Mouse (Mus musculus) limb, embryonic 12.5 days (tissue): ENCODE data around the gene Dynlt1a. TPM values are rescaled to one million over a fixed set of nuclear protein-coding genes. Genes with fewer than 3 reads are reported as not detected.
A peak's percentile ranks its signal among the peaks of the same experiment; 100 is the strongest.
"Not testable (repeated sequence)": the region's sequence is repeated elsewhere in the genome, so short reads cannot be mapped to it uniquely, and the experiment has no call there.

ENCODE experiments used
- ATAC-seq: fragments of 200-750 bp; cut with Nextera tagmentation; 2 replicates; pipeline ENCODE4 v1.8.0; 2017; ENCODE audit warnings: low read depth, moderate TSS enrichment; ENCODE audit not compliant: insufficient number of reproducible peaks, insufficient read depth, low FRiP score, low TSS enrichment
- H3K27ac ChIP-seq: fragments of 300-500 bp; sonication (generic); 2 replicates; pipeline ENCODE4 v1.5.1; 2016; ENCODE audit warnings: mild to moderate bottlenecking, moderate library complexity
- H3K27me3 ChIP-seq: fragments of 300-500 bp; sonication (generic); 2 replicates; pipeline ENCODE4 v1.6.1; 2016; ENCODE audit warnings: mild to moderate bottlenecking, moderate library complexity
- H3K36me3 ChIP-seq: fragments of 300-500 bp; sonication (generic); 2 replicates; pipeline ENCODE4 v1.6.1; 2016; ENCODE audit warnings: mild to moderate bottlenecking, moderate library complexity
- H3K4me1 ChIP-seq: fragments of 300-500 bp; sonication (generic); replicated peaks from 2 replicates; pipeline ENCODE4 v1.6.1; 2016
- H3K4me2 ChIP-seq: fragments of 300-500 bp; sonication (generic); 2 replicates; pipeline ENCODE4 v1.6.1; 2016; ENCODE audit warnings: mild to moderate bottlenecking, moderate library complexity
- H3K4me3 ChIP-seq: fragments of 300-500 bp; sonication (generic); replicated peaks from 2 replicates; pipeline ENCODE4 v1.5.1; 2016; ENCODE audit warnings: mild to moderate bottlenecking
- H3K9ac ChIP-seq: fragments of 300-500 bp; sonication (generic); replicated peaks from 2 replicates; pipeline ENCODE4 v1.6.1; 2016; ENCODE audit warnings: mild to moderate bottlenecking, moderate library complexity
- H3K9me3 ChIP-seq: fragments of 300-500 bp; sonication (generic); 2 replicates; pipeline ENCODE4 v1.6.1; 2016; ENCODE audit warnings: mild to moderate bottlenecking, moderate library complexity
- WGBS: fragments of 180-500 bp; shearing (Covaris S2); methylation state at CpG from one replicate; pipeline ENCODE4 v1.1.7; 2016; 5-methylcytosine and 5-hydroxymethylcytosine counted together
- polyA plus RNA-seq: library from polyadenylated mRNA; unstranded; fragments of >200 nt; fragmentation: Nextera tagmentation; extraction: Ambion mirVana; gene quantifications from 2 replicates; pipeline ENCODE4 v1.2.1, GENCODE M21; 2016

Dynlt1a gene
- polyA plus RNA-seq, result 22.1 and 24.3 TPM in 2 replicates

DNA sequence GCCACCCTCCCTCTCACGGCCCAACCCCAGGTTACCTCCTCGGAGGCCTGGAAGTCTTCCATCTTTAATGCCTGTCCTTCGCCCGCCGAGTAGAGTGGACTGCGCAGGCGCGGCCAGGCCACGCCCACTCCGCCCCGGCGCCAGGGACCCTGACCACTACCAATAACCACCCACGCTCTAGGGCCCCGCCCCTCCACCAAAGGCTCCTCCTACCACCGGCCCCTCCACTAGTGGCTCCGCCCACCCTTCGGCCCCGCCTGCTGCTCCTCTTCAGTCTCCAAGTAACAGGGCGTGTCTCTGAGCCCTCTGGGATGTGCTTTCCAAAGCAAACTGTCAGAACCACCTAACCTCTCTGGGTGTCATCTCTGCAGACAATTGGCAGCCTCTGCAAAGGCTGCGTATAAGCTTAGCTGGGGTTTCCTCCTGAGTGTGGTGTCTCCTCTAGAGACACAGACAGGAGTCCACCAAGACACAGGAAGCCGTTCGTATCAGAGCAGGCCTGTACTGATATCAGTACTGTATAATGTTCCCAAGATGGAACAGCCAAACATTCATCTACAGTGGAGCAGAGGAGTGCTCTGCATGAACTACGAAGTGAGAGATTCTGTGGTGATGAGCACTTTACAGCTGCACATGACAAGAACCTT is at the start of gene Dynlt1a:
Gene Dynlt1a (minus strand): TSS at position 162 of the 647 bp plus-strand sequence.
- not testable (repeated sequence) for H3K27ac ChIP-seq, H3K4me1 ChIP-seq, H3K36me3 ChIP-seq, H3K9me3 ChIP-seq, H3K27me3 ChIP-seq
- WGBS, result 12% methylated on average over 22 of the region's 23 CpGs
- peak; percentile 75 for ATAC-seq
- 0 out of 2 replicates have a peak within 1 kb of the TSS, but pooled peaks have one; percentile 34 for H3K9ac ChIP-seq
- H3K4me2 ChIP-seq, result peak within 1 kb of the TSS; percentile 67
- H3K4me3 ChIP-seq, result peak within 1 kb of the TSS; percentile 44

DNA sequence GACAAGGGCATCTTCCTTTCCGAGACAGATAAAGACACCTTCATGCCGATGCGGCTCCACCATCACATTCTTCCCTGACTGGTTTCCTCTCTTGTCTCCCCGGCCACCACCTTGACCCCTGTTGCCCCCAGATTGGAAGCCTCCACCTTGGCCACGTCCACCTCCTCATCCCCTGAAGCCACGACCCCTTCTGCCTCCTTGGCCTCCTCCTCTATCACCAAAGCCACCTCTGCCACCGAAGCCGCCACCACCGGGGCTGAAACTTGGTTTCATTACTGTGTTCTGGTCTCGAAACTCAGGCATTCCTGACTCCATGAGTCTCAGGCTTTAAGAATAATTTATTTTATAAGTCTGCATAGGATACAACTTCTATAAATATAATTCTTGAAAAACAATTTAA is 38.0 kb upstream of the Dynlt1a start:
- not testable (repeated sequence) for H3K9ac ChIP-seq, H3K9me3 ChIP-seq, H3K4me2 ChIP-seq, H3K27me3 ChIP-seq, H3K4me3 ChIP-seq, ATAC-seq, H3K36me3 ChIP-seq, H3K4me1 ChIP-seq, H3K27ac ChIP-seq
- 80% methylated on average over 10 of the region's 10 CpGs for WGBS

DNA sequence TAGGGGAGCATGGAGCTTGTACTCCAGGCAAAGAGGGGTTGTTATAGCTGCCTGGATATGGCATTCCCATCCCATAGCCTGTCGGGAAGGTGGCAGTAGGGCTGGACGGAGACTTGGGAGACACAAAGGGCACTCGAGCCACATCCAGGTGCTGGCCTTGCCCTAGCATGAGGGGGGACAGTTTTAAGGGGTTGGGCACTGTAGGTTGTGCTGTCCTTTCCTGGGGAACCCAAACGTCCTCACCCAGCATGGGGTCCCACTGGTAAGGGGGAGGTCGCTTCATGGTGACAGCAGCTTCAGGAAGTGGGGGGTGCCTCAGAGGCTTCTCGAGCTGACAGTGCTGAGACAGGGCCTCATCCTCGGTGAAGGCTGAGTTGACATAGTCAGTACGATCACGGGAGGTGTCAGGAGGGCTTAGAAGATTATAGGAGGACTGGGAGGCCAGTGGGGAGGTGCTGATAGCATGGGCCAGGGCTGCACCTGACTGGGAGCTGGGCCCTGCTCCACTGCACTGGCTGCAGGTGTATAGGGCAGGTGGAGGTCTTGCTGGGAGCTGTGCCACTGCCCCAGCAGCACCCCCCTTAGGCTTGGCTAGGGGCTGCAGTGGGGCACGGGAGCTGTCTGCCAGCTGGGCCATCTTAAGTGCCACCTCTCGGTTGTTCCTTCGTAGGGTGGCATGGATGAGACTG is 25.4 kb upstream of the Dynlt1a start:
- WGBS, result 100% methylated on average over 1 of the region's 12 CpGs
- H3K27me3 ChIP-seq, H3K4me2 ChIP-seq, H3K4me3 ChIP-seq, H3K4me1 ChIP-seq, H3K9me3 ChIP-seq, H3K36me3 ChIP-seq, H3K27ac ChIP-seq, H3K9ac ChIP-seq: not testable (repeated sequence)
- ATAC-seq, result peak; percentile 52; the same call in 1 of the 2 replicates

DNA sequence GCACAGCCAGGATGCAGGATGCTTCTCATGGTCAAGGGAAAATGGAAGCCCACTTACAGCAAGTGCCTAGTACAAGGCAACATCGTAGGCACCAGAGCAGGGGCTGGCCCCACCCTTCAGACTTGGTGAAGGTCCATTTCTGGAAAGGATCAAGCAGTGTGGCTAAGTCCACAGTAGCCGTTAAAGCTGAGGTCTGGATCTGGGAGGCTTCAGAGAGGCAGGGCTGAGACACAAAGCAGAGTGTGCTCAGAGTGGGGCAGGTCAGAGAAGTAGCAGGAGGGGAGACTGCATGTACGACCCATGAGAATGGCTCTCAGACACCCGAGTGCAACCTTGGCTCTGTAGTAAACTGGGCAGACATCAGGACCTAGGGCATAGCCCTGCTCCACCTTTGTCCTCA is 11.7 kb upstream of the Dynlt1a start:
- H3K9ac ChIP-seq, H3K27ac ChIP-seq, H3K4me3 ChIP-seq, H3K4me2 ChIP-seq, H3K27me3 ChIP-seq, H3K9me3 ChIP-seq, H3K36me3 ChIP-seq, ATAC-seq, H3K4me1 ChIP-seq: not testable (repeated sequence)
- 68% methylated on average over 4 of the region's 4 CpGs for WGBS

DNA sequence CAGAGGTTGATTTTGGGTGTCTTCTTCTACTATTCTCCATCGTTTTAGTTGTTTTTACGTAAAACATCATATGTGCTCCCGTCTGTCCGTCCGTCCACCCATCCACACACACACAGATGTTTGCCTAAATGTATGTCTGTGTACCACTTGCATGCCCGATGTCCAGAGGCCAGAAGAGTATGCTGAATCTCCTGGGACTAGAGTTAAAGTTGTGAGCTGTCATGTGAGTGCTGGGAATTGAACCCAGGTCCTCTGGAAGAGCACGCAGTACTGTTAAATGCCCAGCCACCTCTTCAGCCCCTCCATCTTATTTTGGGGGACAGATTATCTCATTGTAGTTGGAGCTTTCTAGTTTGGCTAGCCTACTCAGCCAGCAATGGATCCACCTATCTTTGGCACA is 10.3 kb upstream of the Dynlt1a start:
- H3K4me2 ChIP-seq, H3K36me3 ChIP-seq, H3K9me3 ChIP-seq, H3K4me3 ChIP-seq, H3K27ac ChIP-seq, H3K9ac ChIP-seq, ATAC-seq, H3K4me1 ChIP-seq, H3K27me3 ChIP-seq: not testable (repeated sequence)
- WGBS, result 89% methylated on average over 7 of the region's 7 CpGs

DNA sequence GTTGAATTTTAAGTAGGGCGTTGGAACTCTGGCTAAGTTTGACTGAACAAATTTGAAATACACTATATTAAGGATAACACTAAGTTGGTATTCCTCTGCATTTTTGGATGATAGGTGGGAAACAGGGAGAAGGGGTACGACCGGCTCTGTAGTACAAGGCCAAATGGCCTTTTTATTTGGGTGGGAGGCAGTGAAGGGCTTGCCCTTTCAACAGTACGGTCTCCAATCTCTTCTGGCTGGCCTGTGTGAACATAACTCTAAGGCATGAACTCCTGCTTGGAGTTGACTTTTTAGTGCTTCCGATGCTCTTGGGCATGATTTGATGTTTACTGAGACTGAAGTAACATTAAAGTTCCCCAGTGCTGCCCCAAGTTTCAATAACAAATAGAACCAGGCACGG is 8.2 kb upstream of the Dynlt1a start:
- ATAC-seq, result not testable (repeated sequence)
- WGBS, result 62% methylated on average over 6 of the region's 6 CpGs

DNA sequence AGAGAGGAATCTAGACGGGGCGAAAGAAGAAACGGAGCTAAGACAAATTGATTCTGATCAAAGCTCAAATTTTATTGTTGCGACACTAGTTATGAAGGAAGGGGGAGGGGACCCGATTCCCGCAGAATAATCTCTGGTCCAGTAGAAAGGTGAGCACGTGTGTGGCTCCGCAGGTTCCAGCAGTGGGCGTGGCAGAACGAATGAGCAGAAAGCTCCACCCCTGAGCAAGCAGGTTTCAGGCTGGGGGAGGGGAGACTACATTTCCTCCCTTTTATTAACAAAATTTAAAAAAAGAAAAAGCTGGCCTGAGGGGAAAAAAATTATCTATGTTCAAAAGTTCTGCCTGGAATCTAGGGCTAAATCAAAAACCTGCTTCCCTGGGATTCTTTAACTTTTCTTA is 7.7 kb upstream of the Dynlt1a start:
- not testable (repeated sequence) for H3K27me3 ChIP-seq, H3K4me1 ChIP-seq, H3K36me3 ChIP-seq, H3K4me3 ChIP-seq, H3K27ac ChIP-seq, ATAC-seq, H3K9ac ChIP-seq, H3K9me3 ChIP-seq, H3K4me2 ChIP-seq
- 62% methylated on average over 10 of the region's 10 CpGs for WGBS

More for the DNA sequence above, 8.2 kb upstream of the Dynlt1a start:
- H3K4me3 ChIP-seq, H3K9ac ChIP-seq, H3K4me2 ChIP-seq, H3K27ac ChIP-seq, H3K4me1 ChIP-seq, H3K27me3 ChIP-seq, H3K9me3 ChIP-seq, H3K36me3 ChIP-seq: not testable (repeated sequence)

DNA sequence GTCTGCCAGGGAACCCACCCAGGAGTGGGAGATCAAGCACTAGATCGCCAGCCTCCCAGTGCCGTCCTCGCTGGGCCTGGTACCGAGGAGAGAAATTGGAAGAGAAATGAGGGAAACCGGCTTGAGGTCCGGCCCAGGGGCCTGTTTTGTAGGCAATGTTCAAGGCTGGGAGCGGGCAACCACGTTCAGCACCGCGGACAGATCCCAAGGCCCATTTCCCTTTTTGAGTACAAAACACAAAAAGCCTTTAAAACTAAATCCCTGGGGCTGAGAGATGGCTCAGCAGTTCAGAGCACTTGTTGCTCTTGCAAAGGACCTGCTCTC is 4.4 kb upstream of the Dynlt1a start:
- not testable (repeated sequence) for H3K9me3 ChIP-seq, H3K36me3 ChIP-seq, H3K4me3 ChIP-seq, H3K27ac ChIP-seq, H3K4me2 ChIP-seq, H3K4me1 ChIP-seq, H3K27me3 ChIP-seq, H3K9ac ChIP-seq
- no CpG with 5 or more reads among the region's 10 CpGs for WGBS
- ATAC-seq, result peak; percentile 56; the same call in 1 of the 2 replicates

DNA sequence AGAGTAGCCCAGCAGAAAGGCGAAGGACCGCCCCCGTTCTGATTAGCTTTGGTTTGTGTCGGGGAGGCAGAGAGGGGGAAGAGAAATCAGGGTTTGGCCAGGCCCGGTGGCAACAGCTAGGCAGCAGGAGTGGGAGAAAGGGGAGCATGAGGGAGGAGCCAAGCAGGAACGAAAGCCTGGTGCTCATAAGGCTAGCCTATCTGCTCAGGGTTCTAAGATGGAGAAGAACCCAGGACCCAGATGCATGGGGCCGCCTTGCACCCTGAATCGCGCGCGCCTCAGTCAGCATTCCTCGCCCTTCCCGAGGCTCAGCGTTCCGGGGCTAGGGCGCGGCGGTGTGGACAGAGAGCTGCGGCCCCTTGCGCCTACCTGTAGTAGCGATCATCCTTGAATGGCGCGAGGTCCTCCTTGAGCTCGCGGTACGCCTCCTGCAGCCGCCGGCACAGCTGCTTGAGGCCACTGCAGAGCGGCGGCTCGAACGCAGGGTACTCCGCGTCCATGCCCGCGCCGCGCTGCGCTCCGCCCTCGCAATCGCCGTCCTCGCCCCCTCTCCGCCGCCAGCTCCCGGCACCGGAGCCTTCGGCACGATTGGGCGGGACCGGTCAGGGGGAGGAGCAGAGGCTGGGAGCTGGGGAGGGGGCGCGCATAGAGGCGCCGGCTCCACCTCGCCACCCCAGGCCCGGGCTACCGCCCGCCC is 3.9 kb upstream of the Dynlt1a start:
- not testable (repeated sequence) for H3K36me3 ChIP-seq, H3K4me3 ChIP-seq, H3K27me3 ChIP-seq, H3K9ac ChIP-seq, H3K9me3 ChIP-seq, H3K4me1 ChIP-seq, H3K27ac ChIP-seq, H3K4me2 ChIP-seq
- 2% methylated on average over 15 of the region's 60 CpGs for WGBS
- ATAC-seq, result peak; percentile 48; the same call in 1 of the 2 replicates

DNA sequence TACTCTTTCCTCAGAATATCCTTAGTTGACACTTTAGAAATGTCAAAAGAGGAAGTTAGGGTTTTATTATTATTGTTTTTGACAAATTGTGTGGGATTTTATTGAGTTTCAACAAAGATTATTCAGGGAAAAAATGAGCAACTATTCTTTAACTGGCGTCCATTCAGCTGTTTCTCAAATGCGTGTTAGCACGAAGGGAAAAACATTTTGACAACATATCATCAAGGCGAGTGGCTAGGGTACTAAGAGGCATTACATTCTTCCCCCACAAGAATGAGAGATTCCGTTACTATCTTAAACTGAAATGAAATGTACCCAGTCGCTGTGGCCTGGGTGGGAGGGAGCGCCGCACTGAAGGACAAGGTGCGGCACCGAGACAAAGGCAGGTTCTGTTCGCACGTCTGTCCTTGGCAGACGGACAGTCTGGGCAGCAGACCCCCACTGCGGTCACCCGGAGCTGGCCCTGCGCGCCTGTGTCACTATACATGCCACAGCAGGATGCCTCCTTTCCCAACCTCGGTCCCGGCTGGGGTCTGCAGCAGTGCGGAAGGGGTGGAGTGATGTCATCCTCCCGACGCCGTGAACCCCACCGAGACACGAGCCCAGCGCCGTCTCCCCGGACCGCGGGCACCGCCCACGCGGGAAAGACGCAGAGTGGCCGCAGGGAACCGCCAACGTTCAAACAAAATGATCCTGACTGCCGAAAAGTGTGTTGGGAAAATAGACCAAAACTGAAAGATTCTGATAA is 747 bp downstream of the Dynlt1a start:
- not testable (repeated sequence) for H3K4me1 ChIP-seq, H3K27ac ChIP-seq, H3K27me3 ChIP-seq, H3K9me3 ChIP-seq, H3K36me3 ChIP-seq
- Histone ChIP-seq H3K9ac (0 out of 2 replicates have a peak overlapping the region, but pooled peaks have one; percentile 34), H3K4me3 (peak overlapping the region; percentile 44), H3K4me2 (peak overlapping the region; percentile 67)
- peak; percentile 39; the same call in 1 of the 2 replicates for ATAC-seq
- 4% methylated on average over 38 of the region's 38 CpGs for WGBS

DNA sequence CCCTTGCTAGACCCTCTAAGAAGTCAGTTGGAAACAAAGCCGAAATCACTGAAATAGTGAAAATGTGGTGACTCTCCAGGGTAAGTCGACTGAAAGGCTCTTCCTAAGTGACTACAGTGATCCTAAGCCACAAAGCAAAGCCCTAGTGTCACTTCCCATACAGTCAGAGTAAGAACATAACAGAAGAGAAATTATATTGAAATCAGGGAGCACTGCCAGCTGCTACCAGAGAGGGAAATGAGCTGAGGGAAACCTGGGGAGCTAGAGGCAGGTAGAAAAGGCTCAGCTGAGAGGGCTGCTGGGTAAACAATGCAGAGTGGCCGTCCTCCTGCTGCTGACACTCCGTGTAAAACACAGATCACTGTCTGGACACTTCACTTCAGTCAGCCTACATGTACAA is 1.6 kb downstream of the Dynlt1a start:
- not testable (repeated sequence) for H3K36me3 ChIP-seq, H3K9ac ChIP-seq, H3K27me3 ChIP-seq, H3K9me3 ChIP-seq, ATAC-seq, H3K27ac ChIP-seq, H3K4me2 ChIP-seq, H3K4me1 ChIP-seq, H3K4me3 ChIP-seq
- WGBS, result 56% methylated on average over 3 of the region's 4 CpGs
